Mouse (Mus musculus): ENCODE results near the gene 1110059E24Rik.

DNA sequence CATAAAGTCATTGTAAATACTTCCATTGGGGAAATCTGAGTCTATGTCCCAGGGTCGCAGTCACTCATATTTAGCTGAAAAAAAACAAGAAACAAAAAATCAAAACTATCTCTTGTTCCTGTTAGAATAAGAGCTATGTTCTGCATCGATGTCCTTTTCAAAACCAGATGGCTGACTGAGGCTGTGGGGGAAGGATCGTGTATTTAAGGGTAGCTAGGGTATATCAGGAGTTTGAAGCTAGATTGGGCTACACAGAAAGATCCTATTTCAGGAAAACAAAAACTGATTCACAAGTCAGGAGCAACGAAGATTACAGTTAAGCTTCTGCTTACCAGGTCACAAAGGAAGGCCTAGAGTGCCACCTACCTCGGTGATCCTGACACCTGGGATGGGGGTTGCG, 42.5 kb downstream of the 1110059E24Rik start:
- TF ChIP-seq POLR2A (IDR thresholded peaks at IDR 0.05; ENCODE audit: control insufficient read depth, extremely low read depth, insufficient read depth, low read length, poor library complexity) (no peak), CTCF (IDR thresholded peaks at IDR 0.05; ENCODE audit: borderline replicate concordance, control insufficient read depth, extremely low read depth, insufficient read depth, low read length, poor library complexity) (no peak)

All from thymus, adult 2 months (tissue).